11 mouse cellular contexts compared by ENCODE assay signal in the genomic region with DNA sequence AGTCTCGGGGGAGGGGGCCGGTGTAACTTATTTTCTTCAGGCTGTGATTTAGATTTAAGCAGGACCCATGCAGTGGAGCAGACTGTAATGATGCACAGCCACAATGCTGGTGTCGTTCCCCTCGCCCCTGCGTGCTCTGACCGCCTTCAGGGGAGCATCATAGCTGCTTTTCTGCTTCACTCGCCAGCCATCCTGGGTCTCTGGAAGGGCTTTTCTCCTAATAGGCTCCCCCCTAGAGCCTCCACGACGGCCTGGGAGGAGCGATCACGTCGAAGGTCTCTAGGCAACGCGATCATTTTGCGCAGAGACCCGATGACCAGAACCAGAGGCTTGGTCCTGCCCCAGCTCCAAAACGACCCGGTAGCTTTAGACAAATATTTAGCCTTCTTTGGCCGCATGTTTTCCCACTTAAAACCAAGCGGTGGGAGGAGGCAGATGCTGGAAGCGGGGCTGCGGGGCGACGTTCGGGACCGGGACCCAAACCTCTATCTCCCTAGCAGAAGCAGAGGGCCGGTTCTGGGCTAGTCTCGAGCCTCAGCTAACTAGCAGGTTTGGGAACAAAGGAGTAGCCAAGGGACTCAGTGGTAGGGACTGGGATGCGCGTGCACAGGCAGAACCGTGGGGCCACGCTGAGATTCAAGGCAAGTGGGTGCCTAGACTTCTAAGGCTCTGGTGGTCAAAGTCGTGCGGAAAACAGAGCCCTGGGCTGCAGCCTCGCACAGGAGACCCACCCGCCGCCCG. TPM values are rescaled to one million over a fixed set of nuclear protein-coding genes. Genes with fewer than 3 reads are reported as not detected.
DNase-seq lines count a peak whose midpoint lies in the region; ATAC-seq and TF ChIP-seq lines count a peak whose summit lies in the region.
"Had no signal": no experiment of that assay in that cellular context is flagged by ENCODE, and none has a peak within 500 bp of the region (broad histone marks: within the 10 kb centered on the region; RNA-seq: fewer than 3 reads in every experiment).

No protein-coding gene starts in this region.

- DNase-seq in left cerebral cortex, adult 2 months (ENCODE audit: extremely low spot score in 1 of 2, low spot score in 2 of 2) = no peak
- DNase-seq in left cerebral cortex, adult 18-20 months (ENCODE audit: low spot score in 2 of 2) = no peak
- no peak for DNase-seq in gastrocnemius, adult 8-10 months (ENCODE audit: low spot score in 2 of 2)
- DNase-seq in right cerebral cortex, postnatal 4 days = no peak
- DNase-seq in thymus, adult 2 months = no peak
- DNase-seq: thymus, postnatal 36 days had no signal

- peak overlapping the region; percentile 30; the same call in 1 of the 2 replicates for H3K4me3 ChIP-seq in left cerebral cortex, adult 2 months
- H3K4me3 ChIP-seq in embryonic facial prominence, embryonic 15.5 days (replicated peaks) = peak overlapping the region; percentile 37
- peak overlapping the region; percentile 37 for H3K4me3 ChIP-seq in intestine, embryonic 16.5 days (ENCODE audit: low read length)
- peak overlapping the region; percentile 46 for H3K4me3 ChIP-seq in neural tube, embryonic 15.5 days (replicated peaks)
- H3K4me3 ChIP-seq in thymus, adult 2 months (ENCODE audit: control insufficient read depth, insufficient read depth, low read length) = no peak overlapping the region

- peaks cover 37% of the 10 kb centered on the region for H3K27me3 ChIP-seq in embryonic facial prominence, embryonic 15.5 days
- H3K27me3 ChIP-seq in intestine, embryonic 16.5 days (replicated peaks; ENCODE audit: control insufficient read depth, insufficient read depth, low read length) = peaks cover 32% of the 10 kb centered on the region
- peaks cover 7% of the 10 kb centered on the region; the same call in 1 of the 2 replicates for H3K27me3 ChIP-seq in neural tube, embryonic 15.5 days (replicated peaks)
- H3K27me3 ChIP-seq in thymus, adult 2 months (ENCODE audit: control insufficient read depth, insufficient read depth, low read length) = peaks cover 6% of the 10 kb centered on the region

- H3K9me3 ChIP-seq in embryonic facial prominence, embryonic 15.5 days (replicated peaks) = no peaks in the 10 kb centered on the region
- H3K9me3 ChIP-seq in intestine, embryonic 16.5 days (ENCODE audit: control insufficient read depth, low read length) = no peaks in the 10 kb centered on the region
- no peaks in the 10 kb centered on the region for H3K9me3 ChIP-seq in neural tube, embryonic 15.5 days (replicated peaks)

- TF ChIP-seq CTCF in left cerebral cortex, adult 2 months (IDR thresholded peaks at IDR 0.05) = no peak
- TF ChIP-seq CTCF in thymus, adult 2 months (IDR thresholded peaks at IDR 0.05; ENCODE audit: borderline replicate concordance, control insufficient read depth, extremely low read depth, insufficient read depth, low read length, poor library complexity) = no peak

- WGBS in embryonic facial prominence, embryonic 15.5 days = 10% methylated on average over 38 of the region's 38 CpGs
- WGBS in intestine, embryonic 16.5 days = 12% methylated on average over 38 of the region's 38 CpGs
- WGBS in neural tube, embryonic 15.5 days = 5% methylated on average over 38 of the region's 38 CpGs
- WGBS in thymus, adult 2 months = 21% methylated on average over 38 of the region's 38 CpGs

- H3K4me1 ChIP-seq in embryonic facial prominence, embryonic 15.5 days = peaks cover 11% of the 10 kb centered on the region
- H3K4me1 ChIP-seq in intestine, embryonic 16.5 days (ENCODE audit: control insufficient read depth, insufficient read depth, low read length) = peaks cover 9% of the 10 kb centered on the region; the same call in 1 of the 2 replicates
- peaks cover 24% of the 10 kb centered on the region for H3K4me1 ChIP-seq in neural tube, embryonic 15.5 days
- no peaks in the 10 kb centered on the region for H3K4me1 ChIP-seq in thymus, adult 2 months (replicated peaks; ENCODE audit: control insufficient read depth, insufficient read depth, low read length)

- no peak overlapping the region for H3K9ac ChIP-seq in embryonic facial prominence, embryonic 15.5 days
- peak overlapping the region; percentile 40 for H3K9ac ChIP-seq in intestine, embryonic 16.5 days (ENCODE audit: low read depth, low read length)
- peak overlapping the region; percentile 49 for H3K9ac ChIP-seq in neural tube, embryonic 15.5 days (replicated peaks)

- no peak overlapping the region for H3K27ac ChIP-seq in left cerebral cortex, adult 2 months
- no peak overlapping the region for H3K27ac ChIP-seq in embryonic facial prominence, embryonic 15.5 days (replicated peaks)
- H3K27ac ChIP-seq in intestine, embryonic 16.5 days (ENCODE audit: low read length) = no peak overlapping the region
- H3K27ac ChIP-seq in neural tube, embryonic 15.5 days (replicated peaks) = peak overlapping the region; percentile 46
- H3K27ac ChIP-seq in thymus, adult 2 months (ENCODE audit: control insufficient read depth, insufficient read depth, low read length) = no peak overlapping the region

- H3K4me2 ChIP-seq in embryonic facial prominence, embryonic 15.5 days (replicated peaks) = peak overlapping the region; percentile 58
- peak overlapping the region; percentile 48 for H3K4me2 ChIP-seq in intestine, embryonic 16.5 days (ENCODE audit: low read depth, low read length)
- H3K4me2 ChIP-seq in neural tube, embryonic 15.5 days = peak overlapping the region; percentile 65

- no peak for TF ChIP-seq POLR2A in thymus, adult 2 months (IDR thresholded peaks at IDR 0.05; ENCODE audit: control insufficient read depth, extremely low read depth, insufficient read depth, low read length, poor library complexity)

- ATAC-seq in embryonic facial prominence, embryonic 15.5 days (ENCODE audit: insufficient number of reproducible peaks, low FRiP score, low TSS enrichment, low read depth) = no peak
- no peak for ATAC-seq in intestine, embryonic 16.5 days
- peak; percentile 68 for ATAC-seq in neural tube, embryonic 15.5 days (ENCODE audit: low FRiP score)

- intact Hi-C loops in left cerebral cortex, adult 2 months (cut with DNase I) = loop anchor here (2.0 to 10.0 kb wide), 2 partner anchors 285 to 369 kb away; no protein-coding TSS in a partner anchor

- H3K36me3 ChIP-seq in embryonic facial prominence, embryonic 15.5 days = no peaks in the 10 kb centered on the region
- no peaks in the 10 kb centered on the region for H3K36me3 ChIP-seq in intestine, embryonic 16.5 days (ENCODE audit: control insufficient read depth, insufficient read depth, low read length)
- no peaks in the 10 kb centered on the region for H3K36me3 ChIP-seq in neural tube, embryonic 15.5 days
- H3K36me3 ChIP-seq in thymus, adult 2 months (ENCODE audit: control insufficient read depth, insufficient read depth, low read length) = no peaks in the 10 kb centered on the region

RNA-seq across cellular contexts. Expression of gene Chrna3, which starts 0.7 kb away (rescaled TPM):
- under 1 TPM; 0.61 to 0.95 TPM for total RNA-seq in left cerebral cortex, adult 2 months (2021)
- under 1 TPM; 0.28 to 0.30 TPM for total RNA-seq in left cerebral cortex, adult 18-20 months (2021)
- 0.49 and 0.54 TPM in 2 replicates for polyA plus RNA-seq in embryonic facial prominence, embryonic 15.5 days (2015; fragmentation: Nextera tagmentation; extraction: Ambion mirVana)
- 9.7 and 9.8 TPM in 2 replicates for polyA plus RNA-seq in intestine, embryonic 16.5 days (2015; fragmentation: Nextera tagmentation; extraction: Ambion mirVana)
- 17.7 and 18.1 TPM in 2 replicates for polyA plus RNA-seq in neural tube, embryonic 15.5 days (2015; fragmentation: Nextera tagmentation; extraction: Ambion mirVana)
- total RNA-seq in gastrocnemius, adult 8-10 months (2022) = not detected
- polyA plus RNA-seq in thymus, adult 2 months (2012; rRNA removed) = 0.09 TPM in 2 replicates
- total RNA-seq: common myeloid progenitor, adult 5-6 weeks; monocyte, adult 5-6 weeks had no signal

RNA-seq across cellular contexts. Expression of gene Chrnb4, which starts 22.9 kb away (rescaled TPM):
- not detected for total RNA-seq in left cerebral cortex, adult 2 months (2021)
- under 1 TPM; 0.09 to 0.28 TPM for total RNA-seq in left cerebral cortex, adult 18-20 months (2021)
- 0.59 and 0.65 TPM in 2 replicates for polyA plus RNA-seq in embryonic facial prominence, embryonic 15.5 days (2015; fragmentation: Nextera tagmentation; extraction: Ambion mirVana)
- polyA plus RNA-seq in intestine, embryonic 16.5 days (2015; fragmentation: Nextera tagmentation; extraction: Ambion mirVana) = 5.0 and 5.3 TPM in 2 replicates
- polyA plus RNA-seq in neural tube, embryonic 15.5 days (2015; fragmentation: Nextera tagmentation; extraction: Ambion mirVana) = 0.77 and 1.9 TPM in 2 replicates
- total RNA-seq in gastrocnemius, adult 8-10 months (2022) = under 1 TPM in 1 of 4 experiments, not detected in 3; 0.13 TPM
- polyA plus RNA-seq in thymus, adult 2 months (2012; rRNA removed) = 0.39 and 0.57 TPM in 2 replicates
- total RNA-seq: common myeloid progenitor, adult 5-6 weeks; monocyte, adult 5-6 weeks had no signal

RNA-seq across cellular contexts. Expression of gene Chrna5, which starts 45.0 kb away (rescaled TPM):
- total RNA-seq in left cerebral cortex, adult 2 months (2021) = 1 to 10 TPM; 2.2 to 3.8 TPM
- 1 to 10 TPM; 3.4 to 3.9 TPM for total RNA-seq in left cerebral cortex, adult 18-20 months (2021)
- 0.43 and 0.73 TPM in 2 replicates for polyA plus RNA-seq in embryonic facial prominence, embryonic 15.5 days (2015; fragmentation: Nextera tagmentation; extraction: Ambion mirVana)
- 0.21 and 0.58 TPM in 2 replicates for polyA plus RNA-seq in intestine, embryonic 16.5 days (2015; fragmentation: Nextera tagmentation; extraction: Ambion mirVana)
- polyA plus RNA-seq in neural tube, embryonic 15.5 days (2015; fragmentation: Nextera tagmentation; extraction: Ambion mirVana) = 3.7 and 3.9 TPM in 2 replicates
- total RNA-seq in gastrocnemius, adult 8-10 months (2022) = under 1 TPM in 1 of 4 experiments, not detected in 3; 0.11 TPM
- 0.13 and 0.14 TPM in 2 replicates for polyA plus RNA-seq in thymus, adult 2 months (2012; rRNA removed)
- total RNA-seq: common myeloid progenitor, adult 5-6 weeks; monocyte, adult 5-6 weeks had no signal
